Comparison of ENCODE assay signal across 8 mouse cellular contexts in genomic region chr8:69939633-69940032, GRCm38 (mm10). TPM values are rescaled to one million over a fixed set of nuclear protein-coding genes. Genes with fewer than 3 reads are reported as not detected.
A peak's percentile ranks its signal among the peaks of the same experiment; 100 is the strongest.
DNase-seq lines count a peak whose midpoint lies in the region; ATAC-seq and TF ChIP-seq lines count a peak whose summit lies in the region.

No protein-coding gene starts in this region.

- no peak overlapping the region for H3K4me2 ChIP-seq in embryonic facial prominence, embryonic 15.5 days (replicated peaks)
- H3K4me2 ChIP-seq in midbrain, embryonic 15.5 days = no peak overlapping the region

- no peaks in the 10 kb centered on the region for H3K9me3 ChIP-seq in embryonic facial prominence, embryonic 15.5 days (replicated peaks)
- no peaks in the 10 kb centered on the region for H3K9me3 ChIP-seq in midbrain, embryonic 15.5 days

- peak; percentile 37 for DNase-seq in lung, postnatal 25 days (ENCODE audit: low spot score)
- DNase-seq in lung, adult 2 months = no peak
- DNase-seq in kidney, adult 8-10 months = peak; percentile 75 to 76
- DNase-seq in lung, postnatal 36 days = peak; percentile 60
- no peak for DNase-seq in thymus, adult 2 months
- no peak for DNase-seq in urinary bladder, postnatal 14 days (ENCODE audit: low spot score)

- WGBS in lung, adult 2 months = 46% methylated on average over 3 of the region's 3 CpGs
- 19% methylated on average over 3 of the region's 3 CpGs for WGBS in embryonic facial prominence, embryonic 15.5 days
- 55% methylated on average over 3 of the region's 3 CpGs for WGBS in thymus, adult 2 months
- 50% methylated on average over 3 of the region's 3 CpGs for WGBS in midbrain, embryonic 15.5 days

- H3K36me3 ChIP-seq in embryonic facial prominence, embryonic 15.5 days = peaks cover 5% of the 10 kb centered on the region; the same call in 1 of the 2 replicates
- H3K36me3 ChIP-seq in thymus, adult 2 months (ENCODE audit: control insufficient read depth, insufficient read depth, low read length) = 0 out of 2 replicates have a peak, but pooled peaks cover 3% of the 10 kb centered on the region
- H3K36me3 ChIP-seq in midbrain, embryonic 15.5 days (replicated peaks) = no peaks in the 10 kb centered on the region

- H3K4me3 ChIP-seq in lung, adult 2 months (replicated peaks; ENCODE audit: extremely low read depth, low read depth, low read length) = no peak overlapping the region
- H3K4me3 ChIP-seq in embryonic facial prominence, embryonic 15.5 days (replicated peaks) = no peak overlapping the region
- no peak overlapping the region for H3K4me3 ChIP-seq in thymus, adult 2 months (ENCODE audit: control insufficient read depth, insufficient read depth, low read length)
- no peak overlapping the region for H3K4me3 ChIP-seq in midbrain, embryonic 15.5 days

- no peaks in the 10 kb centered on the region for H3K27me3 ChIP-seq in embryonic facial prominence, embryonic 15.5 days
- no peaks in the 10 kb centered on the region for H3K27me3 ChIP-seq in thymus, adult 2 months (ENCODE audit: control insufficient read depth, insufficient read depth, low read length)
- H3K27me3 ChIP-seq in midbrain, embryonic 15.5 days (replicated peaks) = no peaks in the 10 kb centered on the region

- TF ChIP-seq CTCF in lung, adult 2 months (IDR thresholded peaks at IDR 0.05; ENCODE audit: insufficient read depth, low read length) = no peak
- TF ChIP-seq CTCF in thymus, adult 2 months (IDR thresholded peaks at IDR 0.05; ENCODE audit: borderline replicate concordance, control insufficient read depth, extremely low read depth, insufficient read depth, low read length, poor library complexity) = no peak

- peaks cover 58% of the 10 kb centered on the region for H3K4me1 ChIP-seq in lung, adult 2 months (ENCODE audit: control insufficient read depth, insufficient read depth, low read length)
- peaks cover 39% of the 10 kb centered on the region for H3K4me1 ChIP-seq in embryonic facial prominence, embryonic 15.5 days
- peaks cover 35% of the 10 kb centered on the region for H3K4me1 ChIP-seq in thymus, adult 2 months (replicated peaks; ENCODE audit: control insufficient read depth, insufficient read depth, low read length)
- no peaks in the 10 kb centered on the region for H3K4me1 ChIP-seq in midbrain, embryonic 15.5 days

- H3K9ac ChIP-seq in embryonic facial prominence, embryonic 15.5 days = no peak overlapping the region
- no peak overlapping the region for H3K9ac ChIP-seq in midbrain, embryonic 15.5 days

- no peak overlapping the region for H3K27ac ChIP-seq in embryonic facial prominence, embryonic 15.5 days (replicated peaks)
- no peak overlapping the region for H3K27ac ChIP-seq in thymus, adult 2 months (ENCODE audit: control insufficient read depth, insufficient read depth, low read length)
- H3K27ac ChIP-seq in midbrain, embryonic 15.5 days = no peak overlapping the region

- peak; percentile 66; the same call in 1 of the 2 replicates for ATAC-seq in embryonic facial prominence, embryonic 15.5 days (ENCODE audit: insufficient number of reproducible peaks, low FRiP score, low TSS enrichment, low read depth)
- no peak for ATAC-seq in midbrain, embryonic 15.5 days (replicated peaks)

- no peak for TF ChIP-seq POLR2A in lung, adult 2 months (IDR thresholded peaks at IDR 0.05; ENCODE audit: borderline replicate concordance, extremely low read depth, low read depth, low read length)
- no peak for TF ChIP-seq POLR2A in thymus, adult 2 months (IDR thresholded peaks at IDR 0.05; ENCODE audit: control insufficient read depth, extremely low read depth, insufficient read depth, low read length, poor library complexity)

RNA-seq across cellular contexts. Expression of gene Yjefn3, which starts 37.1 kb away (rescaled TPM):
- 3.5 and 5.3 TPM in 2 replicates for polyA plus RNA-seq in lung, adult 2 months (2012; rRNA removed)
- 4.0 and 5.3 TPM in 2 replicates for polyA plus RNA-seq in embryonic facial prominence, embryonic 15.5 days (2015; fragmentation: Nextera tagmentation; extraction: Ambion mirVana)
- polyA plus RNA-seq in thymus, adult 2 months (2012; rRNA removed) = 8.0 and 11.7 TPM in 2 replicates
- 9.6 and 12.2 TPM in 2 replicates for polyA plus RNA-seq in midbrain, embryonic 15.5 days (2015; fragmentation: Nextera tagmentation; extraction: Ambion mirVana)

RNA-seq across cellular contexts. Expression of gene Ndufa13, which starts 37.3 kb away (rescaled TPM):
- polyA plus RNA-seq in lung, adult 2 months (2012; rRNA removed) = 96.8 and 103 TPM in 2 replicates
- polyA plus RNA-seq in embryonic facial prominence, embryonic 15.5 days (2015; fragmentation: Nextera tagmentation; extraction: Ambion mirVana) = 178 and 188 TPM in 2 replicates
- polyA plus RNA-seq in thymus, adult 2 months (2012; rRNA removed) = 120 and 150 TPM in 2 replicates
- 171 and 172 TPM in 2 replicates for polyA plus RNA-seq in midbrain, embryonic 15.5 days (2015; fragmentation: Nextera tagmentation; extraction: Ambion mirVana)

RNA-seq across cellular contexts. Expression of gene Tssk6, which starts 37.6 kb away (rescaled TPM):
- polyA plus RNA-seq in lung, adult 2 months (2012; rRNA removed) = 0.70 and 1.0 TPM in 2 replicates
- 3.6 and 4.0 TPM in 2 replicates for polyA plus RNA-seq in embryonic facial prominence, embryonic 15.5 days (2015; fragmentation: Nextera tagmentation; extraction: Ambion mirVana)
- 1.3 and 1.8 TPM in 2 replicates for polyA plus RNA-seq in thymus, adult 2 months (2012; rRNA removed)
- 4.5 and 4.7 TPM in 2 replicates for polyA plus RNA-seq in midbrain, embryonic 15.5 days (2015; fragmentation: Nextera tagmentation; extraction: Ambion mirVana)

RNA-seq across cellular contexts. Expression of gene Cilp2, which starts 52.1 kb away (rescaled TPM):
- 3.1 TPM in 2 replicates for polyA plus RNA-seq in lung, adult 2 months (2012; rRNA removed)
- polyA plus RNA-seq in embryonic facial prominence, embryonic 15.5 days (2015; fragmentation: Nextera tagmentation; extraction: Ambion mirVana) = 1.1 and 1.2 TPM in 2 replicates
- 0.75 and 2.2 TPM in 2 replicates for polyA plus RNA-seq in thymus, adult 2 months (2012; rRNA removed)
- 5.8 and 5.9 TPM in 2 replicates for polyA plus RNA-seq in midbrain, embryonic 15.5 days (2015; fragmentation: Nextera tagmentation; extraction: Ambion mirVana)

RNA-seq across cellular contexts. Expression of gene Gatad2a, which starts 56.6 kb away (rescaled TPM):
- polyA plus RNA-seq in lung, adult 2 months (2012; rRNA removed) = 78.1 and 81.8 TPM in 2 replicates
- 43.6 and 49.8 TPM in 2 replicates for polyA plus RNA-seq in embryonic facial prominence, embryonic 15.5 days (2015; fragmentation: Nextera tagmentation; extraction: Ambion mirVana)
- polyA plus RNA-seq in thymus, adult 2 months (2012; rRNA removed) = 84.5 and 116 TPM in 2 replicates
- 27.2 and 31.7 TPM in 2 replicates for polyA plus RNA-seq in midbrain, embryonic 15.5 days (2015; fragmentation: Nextera tagmentation; extraction: Ambion mirVana)

Comparison
In these comparisons a context has a peak if more than half of its experiments do, and no peak if none do; other contexts are left out.
1. DNase-seq: peak in lung, postnatal 25 days (single experiment), kidney, adult 8-10 months (2 of 2) and lung, postnatal 36 days (single experiment); none in lung, adult 2 months (single experiment), thymus, adult 2 months (single experiment) and urinary bladder, postnatal 14 days (single experiment).